Mouse (Mus musculus): ENCODE results near the gene Lpcat3. TPM values are rescaled to one million over a fixed set of nuclear protein-coding genes. Genes with fewer than 3 reads are reported as not detected.
A peak's percentile ranks its signal among the peaks of the same experiment; 100 is the strongest.

The Lpcat3 gene
- polyA plus RNA-seq, 1 experiment from 2014 or later = 41.4 TPM

DNA sequence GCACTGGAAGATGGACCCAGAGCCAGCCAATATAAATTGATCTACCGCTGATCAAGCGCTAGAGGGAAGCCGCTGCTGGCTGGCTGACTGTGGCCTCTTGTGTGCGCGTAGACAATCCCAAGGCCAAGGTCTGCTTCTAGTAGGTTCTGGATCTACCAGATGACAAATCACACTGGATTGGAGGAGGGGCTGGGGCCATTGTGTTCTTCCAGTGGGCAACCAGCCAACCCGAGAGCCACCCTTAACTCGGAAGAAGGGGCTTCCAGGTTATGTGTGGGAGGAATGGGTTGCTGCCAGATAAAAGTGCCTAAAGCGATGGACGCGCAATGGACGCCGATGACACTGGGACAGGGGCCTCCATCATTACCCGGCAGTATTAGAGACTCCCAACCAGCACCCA, 55.1 kb downstream of the Lpcat3 start:
- peak overlapping the region; percentile 82 for H3K27ac ChIP-seq (replicated peaks)
- peaks cover 49% of the 10 kb centered on the region for H3K36me3 ChIP-seq (replicated peaks)
- WGBS = 72% methylated on average over 13 of the region's 13 CpGs
- no peaks in the 10 kb centered on the region for H3K9me3 ChIP-seq
- peak overlapping the region; percentile 51 for H3K4me3 ChIP-seq
- H3K27me3 ChIP-seq (replicated peaks; ENCODE audit: low read depth, poor library complexity, severe bottlenecking) = no peaks in the 10 kb centered on the region
- H3K4me1 ChIP-seq = peaks cover 44% of the 10 kb centered on the region
- DNase-seq (ENCODE audit: low spot score) = no peak

DNA sequence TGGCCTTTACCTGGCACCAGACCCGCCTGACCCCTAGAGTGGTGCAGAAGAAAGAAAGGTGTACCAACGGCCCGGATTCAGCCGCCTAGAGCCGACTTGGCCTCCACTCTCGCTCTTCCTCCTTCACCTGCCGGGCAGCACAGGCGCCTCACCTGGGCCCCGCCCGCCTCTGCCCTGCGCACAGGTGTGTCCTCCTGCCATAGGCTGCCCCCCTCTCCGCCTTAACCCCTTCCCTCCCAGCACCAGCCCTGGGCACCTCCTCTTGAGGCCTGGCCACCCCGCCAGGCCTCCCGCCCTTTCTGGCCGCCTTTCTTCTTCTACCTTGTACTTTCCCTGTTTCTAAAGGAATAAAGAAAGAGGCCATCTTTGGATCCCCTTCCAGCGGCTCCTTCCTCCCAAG, 55.9 kb downstream of the Lpcat3 start:
- peaks cover 45% of the 10 kb centered on the region for H3K36me3 ChIP-seq (replicated peaks)
- peak; percentile 71 for DNase-seq (ENCODE audit: low spot score)
- H3K27me3 ChIP-seq (replicated peaks; ENCODE audit: low read depth, poor library complexity, severe bottlenecking) = no peaks in the 10 kb centered on the region
- H3K4me3 ChIP-seq = peak overlapping the region; percentile 51
- WGBS = 45% methylated on average over 16 of the region's 16 CpGs
- no peaks in the 10 kb centered on the region for H3K9me3 ChIP-seq
- peaks cover 36% of the 10 kb centered on the region for H3K4me1 ChIP-seq
- H3K27ac ChIP-seq (replicated peaks) = peak overlapping the region; percentile 82

DNA sequence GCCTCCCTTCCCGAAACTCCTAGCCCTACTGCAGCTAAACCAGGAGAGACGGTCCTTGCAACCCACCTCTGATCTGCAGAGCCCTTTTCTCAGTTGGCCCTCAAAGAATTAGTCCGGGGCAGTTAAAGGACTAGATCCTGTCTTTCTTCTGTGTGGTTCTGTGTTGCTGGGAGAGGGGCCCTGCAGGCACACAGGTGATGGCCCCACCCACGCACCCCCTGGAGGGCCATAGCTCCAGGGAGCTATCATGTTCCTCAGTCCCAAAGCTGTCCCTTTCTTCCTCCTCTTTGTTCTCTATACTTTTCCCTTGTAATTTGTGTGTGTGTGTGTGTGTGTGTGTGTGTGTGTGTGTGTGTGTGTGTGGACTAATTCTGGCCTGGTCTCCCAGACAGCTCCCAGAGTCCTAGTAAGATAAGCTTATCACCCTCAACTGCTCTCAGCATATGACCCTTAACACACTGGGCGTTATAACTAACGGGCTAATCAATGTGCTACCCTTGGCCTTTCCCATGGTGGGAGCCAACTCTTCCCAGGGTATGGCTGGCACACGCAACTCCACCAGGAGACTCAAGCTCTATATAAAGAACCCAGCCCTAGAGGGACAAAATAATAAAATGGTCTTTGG, 56.6 kb downstream of the Lpcat3 start:
- Histone ChIP-seq H3K36me3 (replicated peaks) (peaks cover 37% of the 10 kb centered on the region), H3K27ac (replicated peaks) (peak overlapping the region; percentile 82), H3K4me3 (peak overlapping the region; percentile 51), H3K4me1 (peaks cover 30% of the 10 kb centered on the region), H3K9me3 (no peaks in the 10 kb centered on the region), H3K27me3 (replicated peaks; ENCODE audit: low read depth, poor library complexity, severe bottlenecking) (no peaks in the 10 kb centered on the region)
- 66% methylated on average over 7 of the region's 7 CpGs for WGBS
- no peak for DNase-seq (ENCODE audit: low spot score)

DNA sequence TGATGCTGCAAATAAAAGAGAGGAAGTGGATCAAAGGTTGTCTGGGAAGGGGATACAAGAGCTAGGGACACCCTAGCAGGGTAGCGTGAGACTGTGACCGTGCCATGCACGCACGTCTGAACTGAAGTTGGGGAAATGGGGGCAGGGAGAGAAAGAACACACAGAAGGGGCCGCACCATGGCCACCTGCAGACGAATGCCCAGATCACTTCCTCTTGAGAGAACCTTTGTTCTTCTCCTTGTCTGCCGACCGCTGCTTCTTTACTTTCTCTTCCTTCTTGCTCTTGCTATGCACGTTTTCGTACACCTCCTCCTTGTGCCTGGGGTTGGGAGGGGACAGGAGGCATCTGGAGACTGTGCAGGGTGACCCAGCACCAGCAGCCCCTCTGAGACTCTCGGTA, 58.1 kb downstream of the Lpcat3 start:
- H3K4me1 ChIP-seq = peaks cover 30% of the 10 kb centered on the region
- H3K9me3 ChIP-seq = no peaks in the 10 kb centered on the region
- 73% methylated on average over 11 of the region's 11 CpGs for WGBS
- DNase-seq (ENCODE audit: low spot score) = no peak
- H3K4me3 ChIP-seq = no peak overlapping the region
- no peaks in the 10 kb centered on the region for H3K27me3 ChIP-seq (replicated peaks; ENCODE audit: low read depth, poor library complexity, severe bottlenecking)
- peaks cover 23% of the 10 kb centered on the region for H3K36me3 ChIP-seq (replicated peaks)
- H3K27ac ChIP-seq (replicated peaks) = peak overlapping the region; percentile 57; the same call in 1 of the 2 replicates

DNA sequence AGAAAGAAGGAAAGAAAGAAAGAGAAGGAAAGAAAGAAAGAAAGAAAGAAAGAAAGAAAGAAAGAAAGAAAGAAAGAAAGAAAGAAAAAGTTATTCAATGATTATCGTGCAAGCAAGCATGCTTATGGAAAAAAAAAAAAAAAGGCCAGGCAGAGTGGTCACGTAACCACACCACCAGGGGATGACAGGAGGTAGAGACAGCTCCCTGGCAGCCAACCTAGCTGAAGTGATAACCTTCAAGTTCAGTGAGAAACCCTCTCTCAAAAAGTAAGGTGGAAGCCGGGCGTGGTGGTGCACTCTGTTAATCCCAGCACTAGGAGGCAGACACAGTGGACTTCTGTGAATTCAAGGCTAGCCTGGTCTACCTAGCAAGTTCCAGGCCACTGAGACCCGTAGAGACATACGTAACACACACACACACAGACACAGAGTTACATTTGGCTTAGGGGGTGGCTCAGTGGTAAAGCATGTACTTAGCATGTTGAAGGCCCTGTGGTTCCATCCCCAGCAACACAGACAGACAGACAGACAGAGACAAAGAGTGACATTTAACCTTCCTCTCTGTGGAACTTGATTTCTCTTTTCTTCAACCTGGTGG, 60.1 kb downstream of the Lpcat3 start:
- Histone ChIP-seq H3K27me3 (replicated peaks; ENCODE audit: low read depth, poor library complexity, severe bottlenecking) (no peaks in the 10 kb centered on the region), H3K4me1 (peaks cover 33% of the 10 kb centered on the region), H3K4me3 (no peak overlapping the region), H3K36me3 (replicated peaks) (peaks cover 2% of the 10 kb centered on the region), H3K27ac (replicated peaks) (no peak overlapping the region), H3K9me3 (no peaks in the 10 kb centered on the region)
- DNase-seq (ENCODE audit: low spot score) = no peak
- WGBS = 85% methylated on average over 6 of the region's 6 CpGs

DNA sequence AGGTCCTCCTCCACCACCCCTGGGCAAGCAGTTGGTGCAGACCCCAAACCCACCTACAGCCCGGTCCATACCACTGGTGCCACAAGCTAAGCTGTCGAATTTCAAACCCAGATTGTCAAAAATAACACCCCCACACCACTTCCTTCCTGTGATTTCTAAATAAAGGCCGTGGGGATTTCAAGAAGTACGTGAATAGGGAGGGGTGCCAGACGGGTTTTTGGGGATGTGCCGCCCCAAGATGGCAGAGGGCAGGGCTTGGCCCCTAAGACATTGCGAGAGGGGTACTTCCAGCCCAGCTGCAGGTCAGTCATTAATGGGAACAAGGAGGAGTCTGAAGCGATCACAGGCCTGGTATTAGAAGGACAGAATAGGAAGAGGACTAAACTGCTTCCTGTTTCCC, 60.7 kb downstream of the Lpcat3 start:
- Histone ChIP-seq H3K27ac (replicated peaks) (no peak overlapping the region), H3K36me3 (replicated peaks) (no peaks in the 10 kb centered on the region), H3K4me3 (no peak overlapping the region), H3K4me1 (peaks cover 30% of the 10 kb centered on the region), H3K27me3 (replicated peaks; ENCODE audit: low read depth, poor library complexity, severe bottlenecking) (no peaks in the 10 kb centered on the region), H3K9me3 (no peaks in the 10 kb centered on the region)
- 81% methylated on average over 8 of the region's 8 CpGs for WGBS
- no peak for DNase-seq (ENCODE audit: low spot score)

DNA sequence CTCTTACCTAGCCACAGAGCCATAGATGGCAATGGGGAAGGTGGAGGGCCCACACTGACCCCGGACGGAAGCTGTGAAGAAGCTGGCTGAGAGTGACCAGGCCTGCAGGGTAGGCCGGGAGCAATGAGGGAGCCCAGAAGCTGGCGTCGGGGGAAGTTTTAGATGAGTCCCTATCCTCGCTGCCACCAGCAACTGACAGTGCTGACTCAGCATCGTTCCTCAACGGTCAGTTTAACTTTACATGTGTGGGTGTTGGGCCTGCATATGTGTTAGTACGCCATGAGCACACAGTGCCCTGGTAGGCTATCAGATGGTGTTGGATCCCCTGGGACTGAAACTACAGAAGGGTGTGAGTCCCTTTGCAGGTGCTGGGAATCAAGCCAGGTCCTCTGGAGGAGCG, 61.6 kb downstream of the Lpcat3 start:
- no peak for DNase-seq (ENCODE audit: low spot score)
- 89% methylated on average over 10 of the region's 10 CpGs for WGBS
- H3K36me3 ChIP-seq (replicated peaks) = no peaks in the 10 kb centered on the region
- H3K27me3 ChIP-seq (replicated peaks; ENCODE audit: low read depth, poor library complexity, severe bottlenecking) = no peaks in the 10 kb centered on the region
- H3K9me3 ChIP-seq = no peaks in the 10 kb centered on the region
- H3K27ac ChIP-seq (replicated peaks) = no peak overlapping the region
- peaks cover 20% of the 10 kb centered on the region for H3K4me1 ChIP-seq
- H3K4me3 ChIP-seq = no peak overlapping the region

DNA sequence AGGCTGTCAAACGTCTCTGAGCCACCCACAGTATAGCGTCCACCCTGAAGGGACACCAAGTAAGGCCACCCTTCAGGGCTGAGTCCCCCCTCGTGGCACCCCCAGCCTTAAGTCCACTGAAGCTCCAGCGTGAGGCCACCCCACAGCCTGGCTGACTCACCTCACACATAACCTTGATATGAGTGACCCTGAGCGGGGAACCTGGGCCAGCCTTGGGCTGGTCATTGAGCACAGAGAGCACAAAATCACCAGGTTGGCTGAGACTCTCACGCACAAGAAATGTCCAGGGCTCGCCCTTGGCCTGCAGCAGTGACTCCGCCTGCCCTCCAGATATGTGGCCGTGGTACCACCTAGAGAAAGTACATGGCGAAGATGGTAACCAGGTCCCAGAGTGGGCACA, 65.8 kb downstream of the Lpcat3 start:
- H3K36me3 ChIP-seq (replicated peaks) = no peaks in the 10 kb centered on the region
- 88% methylated on average over 10 of the region's 10 CpGs for WGBS
- no peak for DNase-seq (ENCODE audit: low spot score)
- H3K27me3 ChIP-seq (replicated peaks; ENCODE audit: low read depth, poor library complexity, severe bottlenecking) = no peaks in the 10 kb centered on the region
- no peaks in the 10 kb centered on the region for H3K9me3 ChIP-seq
- no peak overlapping the region for H3K27ac ChIP-seq (replicated peaks)
- H3K4me3 ChIP-seq = no peak overlapping the region
- H3K4me1 ChIP-seq = peaks cover 17% of the 10 kb centered on the region

DNA sequence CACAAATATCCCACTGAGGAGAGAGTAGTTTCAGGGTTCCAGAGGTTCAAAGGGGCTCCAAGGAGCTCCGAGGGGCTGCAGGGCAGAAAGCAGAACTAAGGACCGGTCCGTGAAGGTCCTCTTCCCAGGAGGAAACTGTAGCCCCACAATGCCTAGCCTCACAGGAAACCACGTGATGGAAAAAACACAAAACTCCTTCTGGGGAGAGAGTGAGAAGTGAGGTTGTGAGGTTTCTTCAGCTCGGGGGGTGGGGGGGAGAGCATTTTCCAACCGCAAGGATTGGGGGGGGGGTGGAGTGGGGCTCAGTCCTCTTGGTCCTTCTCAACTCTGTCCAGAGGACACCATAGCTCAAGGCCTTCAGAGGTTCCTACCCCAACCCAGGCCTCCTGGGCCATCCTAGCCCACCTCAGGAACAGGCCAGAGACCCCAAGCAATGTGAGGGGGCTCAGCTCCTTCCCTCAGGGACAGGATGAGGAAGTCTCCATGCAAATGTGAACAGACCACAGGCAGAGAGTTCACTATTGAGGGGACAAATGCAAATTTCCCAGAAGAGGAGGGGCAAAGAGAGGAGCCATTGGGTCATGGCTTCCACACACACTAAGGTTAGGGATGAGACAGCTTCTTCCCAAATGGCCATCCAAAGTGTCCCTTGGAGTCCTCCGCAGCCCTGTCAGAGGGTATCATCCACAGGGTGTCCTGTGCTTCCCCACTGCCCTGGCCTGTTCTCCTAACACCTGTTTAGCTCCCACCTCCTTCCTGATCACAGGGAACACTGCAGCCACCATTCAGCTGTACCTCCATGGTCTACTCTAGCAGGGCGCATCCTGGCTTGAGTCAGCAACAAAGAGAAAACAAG, 67.3 kb downstream of the Lpcat3 start:
- Histone ChIP-seq H3K9me3 (no peaks in the 10 kb centered on the region), H3K36me3 (replicated peaks) (no peaks in the 10 kb centered on the region), H3K4me1 (peaks cover 17% of the 10 kb centered on the region), H3K27me3 (replicated peaks; ENCODE audit: low read depth, poor library complexity, severe bottlenecking) (no peaks in the 10 kb centered on the region), H3K4me3 (no peak overlapping the region), H3K27ac (replicated peaks) (no peak overlapping the region)
- 86% methylated on average over 8 of the region's 8 CpGs for WGBS
- no peak for DNase-seq (ENCODE audit: low spot score)

DNA sequence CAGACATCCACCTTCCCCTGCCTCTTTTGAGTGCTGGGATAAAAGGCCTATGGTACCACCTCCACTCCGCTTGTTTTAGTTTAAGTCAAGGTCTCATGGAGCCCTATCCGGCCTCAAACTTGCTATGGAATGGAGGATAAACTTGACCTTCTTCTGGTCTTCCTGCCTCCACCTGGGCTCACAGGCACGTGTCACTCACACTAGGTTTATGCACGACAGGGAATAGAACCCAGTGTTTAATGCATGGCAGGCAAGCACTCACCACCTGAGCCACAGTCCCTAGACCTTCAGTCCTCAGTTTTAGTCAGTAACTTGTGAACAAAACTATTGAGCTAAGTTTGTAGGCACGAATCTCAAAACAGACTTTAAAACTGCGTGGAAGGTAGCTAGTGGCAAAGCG, 68.2 kb downstream of the Lpcat3 start:
- WGBS = 83% methylated on average over 7 of the region's 7 CpGs

DNA sequence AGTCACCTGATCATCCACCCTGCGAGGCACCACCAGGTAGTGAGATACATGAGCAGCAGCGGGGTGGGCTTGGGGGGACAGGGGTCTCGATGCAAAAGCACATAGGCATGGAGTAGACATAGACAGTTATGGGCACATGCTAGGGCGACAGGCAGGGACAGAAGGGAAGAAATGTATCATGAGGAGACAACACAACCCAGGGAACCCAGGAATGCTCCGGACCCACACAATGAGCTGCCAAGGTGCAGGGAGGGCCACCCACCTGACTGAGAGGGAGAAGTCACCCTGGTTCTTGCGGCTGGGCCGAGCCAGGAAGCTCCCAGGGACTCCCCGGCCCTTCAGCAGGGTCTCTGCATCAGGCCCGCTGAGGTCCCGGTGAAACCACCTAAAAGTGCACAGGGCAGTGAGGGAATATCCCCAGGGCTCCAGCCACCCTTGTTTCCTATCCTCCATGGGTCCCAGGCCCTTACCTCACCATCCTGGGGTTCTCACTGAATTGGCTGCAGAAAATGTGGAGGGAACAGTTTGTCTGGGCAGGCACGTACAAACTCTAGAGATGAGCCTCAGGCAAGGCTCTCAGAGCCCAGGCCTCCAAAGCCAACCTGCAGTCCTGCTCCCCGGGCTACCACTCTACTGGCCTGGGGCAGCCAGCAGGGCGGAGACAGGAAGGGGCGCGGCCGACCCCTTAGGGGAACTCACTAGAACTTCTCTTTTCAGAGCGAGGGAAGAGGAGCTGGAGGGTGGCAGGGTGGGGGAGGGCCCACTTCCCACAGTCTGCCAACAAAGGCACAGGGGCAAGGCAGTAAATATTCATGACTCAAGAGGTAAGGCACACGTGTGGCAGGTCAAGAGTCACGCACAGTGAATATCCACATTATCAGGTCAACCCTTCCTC, 69.9 kb downstream of the Lpcat3 start:
- peak overlapping the region; percentile 70 for H3K27ac ChIP-seq (replicated peaks)

More for the DNA sequence above, 68.2 kb downstream of the Lpcat3 start:
- H3K4me1 ChIP-seq = peaks cover 17% of the 10 kb centered on the region
- H3K27me3 ChIP-seq (replicated peaks; ENCODE audit: low read depth, poor library complexity, severe bottlenecking) = no peaks in the 10 kb centered on the region
- H3K36me3 ChIP-seq (replicated peaks) = no peaks in the 10 kb centered on the region
- no peaks in the 10 kb centered on the region for H3K9me3 ChIP-seq
- no peak for DNase-seq (ENCODE audit: low spot score)
- no peak overlapping the region for H3K4me3 ChIP-seq
- no peak overlapping the region for H3K27ac ChIP-seq (replicated peaks)

DNA sequence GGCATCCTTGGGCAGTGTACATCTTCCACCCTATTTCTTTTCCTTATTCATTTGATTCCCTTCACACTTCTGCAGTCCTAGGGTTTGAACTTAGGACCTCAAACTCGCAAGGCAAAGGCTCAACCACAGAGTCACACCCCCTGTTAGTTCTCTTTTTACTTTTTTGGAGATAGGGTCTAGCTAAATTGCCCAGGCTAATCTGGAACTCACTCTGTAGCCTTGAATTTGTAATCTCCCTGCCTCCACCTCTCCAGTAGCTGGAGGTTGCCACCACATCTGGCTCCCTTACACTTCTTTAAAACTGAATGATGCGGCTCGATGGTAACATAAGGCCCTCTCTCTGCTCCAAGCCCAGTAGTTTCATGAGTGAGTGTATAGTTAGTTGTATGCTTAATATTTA, 71.6 kb downstream of the Lpcat3 start:
- H3K4me3 ChIP-seq = no peak overlapping the region
- peaks cover 24% of the 10 kb centered on the region for H3K4me1 ChIP-seq
- no peaks in the 10 kb centered on the region for H3K27me3 ChIP-seq (replicated peaks; ENCODE audit: low read depth, poor library complexity, severe bottlenecking)
- H3K36me3 ChIP-seq (replicated peaks) = peaks cover 9% of the 10 kb centered on the region
- DNase-seq (ENCODE audit: low spot score) = no peak
- no peak overlapping the region for H3K27ac ChIP-seq (replicated peaks)
- no peaks in the 10 kb centered on the region for H3K9me3 ChIP-seq
- 93% methylated on average over 3 of the region's 3 CpGs for WGBS

More for the DNA sequence above, 69.9 kb downstream of the Lpcat3 start:
- no peaks in the 10 kb centered on the region for H3K9me3 ChIP-seq
- no peaks in the 10 kb centered on the region for H3K36me3 ChIP-seq (replicated peaks)
- H3K27me3 ChIP-seq (replicated peaks; ENCODE audit: low read depth, poor library complexity, severe bottlenecking) = no peaks in the 10 kb centered on the region
- 0 out of 2 replicates have a peak overlapping the region, but pooled peaks have one; percentile 31 for H3K4me3 ChIP-seq
- 48% methylated on average over 19 of the region's 19 CpGs for WGBS
- peaks cover 16% of the 10 kb centered on the region for H3K4me1 ChIP-seq
- DNase-seq (ENCODE audit: low spot score) = peak; percentile 52
